Mouse (Mus musculus) forebrain, embryonic 10.5 days (tissue): ENCODE measurements around the gene Drg2. TPM values are rescaled to one million over a fixed set of nuclear protein-coding genes. Genes with fewer than 3 reads are reported as not detected.
"Not testable (repeated sequence)": the region's sequence is repeated elsewhere in the genome, so short reads cannot be mapped to it uniquely, and the experiment has no call there.

Experiments used
- DNase-seq: peaks from one replicate; pipeline ENCODE4 v3.0.0-alpha.2; 2017; ENCODE audit warnings: low spot score; ENCODE audit errors: extremely low spot score
- H3K27ac ChIP-seq: fragments of 300-500 bp; sonication (generic); 2 replicates; pipeline ENCODE4 v1.5.1; 2016; ENCODE audit warnings: mild to moderate bottlenecking
- H3K27me3 ChIP-seq: fragments of 300-500 bp; sonication (generic); 2 replicates; pipeline ENCODE4 v1.6.1; 2016; ENCODE audit warnings: mild to moderate bottlenecking; ENCODE audit not compliant: poor library complexity, severe bottlenecking
- H3K36me3 ChIP-seq: fragments of 300-500 bp; sonication (generic); replicated peaks from 2 replicates; pipeline ENCODE4 v1.6.1; 2016; ENCODE audit warnings: mild to moderate bottlenecking, moderate library complexity
- H3K4me1 ChIP-seq: fragments of 300-500 bp; sonication (generic); 2 replicates; pipeline ENCODE4 v1.6.1; 2016
- H3K4me3 ChIP-seq: fragments of 300-500 bp; sonication (generic); 2 replicates; pipeline ENCODE4 v1.5.1; 2016; ENCODE audit warnings: mild to moderate bottlenecking, moderate library complexity
- H3K9me3 ChIP-seq: fragments of 300-500 bp; sonication (generic); 2 replicates; pipeline ENCODE4 v1.6.1; 2016; ENCODE audit warnings: mild to moderate bottlenecking, moderate library complexity
- WGBS: fragments of 180-500 bp; shearing (Covaris S2); methylation state at CpG from one replicate; pipeline ENCODE4 v1.1.7; 2016; 5-methylcytosine and 5-hydroxymethylcytosine counted together
- polyA plus RNA-seq: library from polyadenylated mRNA; unstranded; fragments of >200 nt; fragmentation: Nextera tagmentation; extraction: Ambion mirVana; gene quantifications from 2 replicates; pipeline ENCODE4 v1.2.1, GENCODE M21; 2016

Drg2 gene
- polyA plus RNA-seq, 1 experiment from 2014 or later: 129 TPM

DNA sequence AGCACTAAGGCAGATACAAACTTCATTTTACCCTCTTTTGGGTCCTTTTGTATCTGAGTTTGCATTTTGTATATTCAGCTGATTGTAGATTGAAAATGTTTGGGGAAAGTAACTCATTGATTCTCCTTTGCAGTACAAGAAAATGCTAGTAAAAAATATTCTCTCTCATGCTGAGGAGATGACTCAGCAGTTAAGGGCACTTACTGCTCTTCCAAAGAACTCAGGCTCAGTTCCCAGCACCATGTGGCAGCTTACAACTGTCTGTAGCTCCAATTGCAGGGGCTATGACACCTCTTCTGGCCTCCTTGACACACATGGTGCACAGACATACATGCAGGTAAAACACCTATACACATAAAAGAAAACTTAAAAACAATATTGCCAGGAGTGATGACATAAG is 20.9 kb upstream of the Drg2 start:
- DNase-seq: no peak
- H3K9me3 ChIP-seq: no peaks in the 10 kb centered on the region
- peaks cover 95% of the 10 kb centered on the region for H3K36me3 ChIP-seq

DNA sequence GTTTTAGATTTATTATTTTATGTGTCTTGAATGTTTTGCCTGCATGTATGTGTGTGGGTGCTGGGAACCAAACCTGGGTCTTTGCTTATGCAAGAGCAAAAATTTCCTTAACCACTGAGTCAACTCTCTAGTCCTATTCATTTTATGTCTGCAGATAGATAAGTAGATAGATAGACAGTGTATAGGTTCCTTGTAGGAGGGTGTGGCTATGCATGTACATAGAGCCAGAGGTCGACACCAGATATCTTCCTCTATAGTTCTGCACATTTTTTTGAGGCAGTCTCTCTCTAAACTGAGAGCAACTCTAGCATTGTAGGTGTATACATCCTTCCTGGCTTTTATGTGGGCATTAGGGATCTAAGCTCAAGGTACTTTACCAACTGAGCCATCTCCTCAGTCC is 19.3 kb upstream of the Drg2 start:
- H3K27me3 ChIP-seq: no peaks in the 10 kb centered on the region
- no peak overlapping the region for H3K27ac ChIP-seq
- no peaks in the 10 kb centered on the region for H3K4me1 ChIP-seq
- peaks cover 97% of the 10 kb centered on the region for H3K36me3 ChIP-seq
- H3K4me3 ChIP-seq: no peak overlapping the region
- WGBS: 100% methylated on average over 1 of the region's 1 CpGs
- H3K9me3 ChIP-seq: no peaks in the 10 kb centered on the region
- DNase-seq: no peak

More for the DNA sequence above, 20.9 kb upstream of the Drg2 start:
- Histone ChIP-seq H3K4me3 (no peak overlapping the region), H3K27ac (no peak overlapping the region), H3K4me1 (no peaks in the 10 kb centered on the region), H3K27me3 (no peaks in the 10 kb centered on the region)

DNA sequence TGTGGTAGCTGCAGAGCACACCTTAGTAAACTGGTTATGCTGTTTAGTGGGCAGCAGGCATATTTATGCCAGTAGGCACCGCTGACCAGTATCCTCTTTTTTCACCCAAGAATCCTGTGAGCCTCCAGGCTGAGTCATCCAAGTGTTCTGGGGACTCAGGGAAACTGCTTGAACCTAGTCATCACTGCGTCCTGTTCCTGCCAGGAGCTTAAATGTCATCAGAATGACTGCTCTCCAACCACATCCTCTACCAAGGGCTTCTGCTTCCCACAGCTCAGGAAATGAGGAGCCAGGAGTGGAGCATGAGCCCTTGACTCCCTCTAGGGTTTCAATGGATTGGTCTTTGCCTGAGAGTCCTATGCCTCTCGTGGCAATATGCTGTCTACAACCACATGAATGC is 17.8 kb upstream of the Drg2 start:
- peaks cover 97% of the 10 kb centered on the region for H3K36me3 ChIP-seq
- WGBS: 91% methylated on average over 3 of the region's 3 CpGs
- H3K4me3 ChIP-seq: no peak overlapping the region
- DNase-seq: no peak
- H3K9me3 ChIP-seq: no peaks in the 10 kb centered on the region
- H3K27ac ChIP-seq: no peak overlapping the region
- H3K4me1 ChIP-seq: no peaks in the 10 kb centered on the region
- no peaks in the 10 kb centered on the region for H3K27me3 ChIP-seq

DNA sequence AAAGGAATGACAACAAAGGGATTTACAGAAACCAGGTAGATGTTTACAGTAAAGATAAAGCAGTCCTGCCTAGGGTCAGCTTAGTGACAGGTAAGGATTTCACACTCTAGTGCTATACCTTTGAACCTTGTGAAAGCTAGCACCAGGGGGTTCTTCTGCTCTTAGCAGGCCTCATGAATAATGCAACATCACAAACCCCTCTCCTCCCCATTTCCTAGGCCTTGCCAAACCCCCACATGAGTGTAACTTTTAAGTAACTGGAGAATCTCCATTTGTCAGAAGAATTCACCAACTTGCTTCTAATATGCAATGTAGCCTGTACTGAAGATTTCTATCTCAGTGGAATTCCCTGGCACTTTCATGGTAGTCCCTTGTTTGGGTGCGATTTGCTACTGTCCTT is 14.8 kb upstream of the Drg2 start:
- not testable (repeated sequence) for DNase-seq, H3K9me3 ChIP-seq, H3K27me3 ChIP-seq, H3K27ac ChIP-seq, H3K4me3 ChIP-seq, H3K4me1 ChIP-seq
- WGBS: 35% methylated on average over 1 of the region's 1 CpGs
- H3K36me3 ChIP-seq: peaks cover 95% of the 10 kb centered on the region

DNA sequence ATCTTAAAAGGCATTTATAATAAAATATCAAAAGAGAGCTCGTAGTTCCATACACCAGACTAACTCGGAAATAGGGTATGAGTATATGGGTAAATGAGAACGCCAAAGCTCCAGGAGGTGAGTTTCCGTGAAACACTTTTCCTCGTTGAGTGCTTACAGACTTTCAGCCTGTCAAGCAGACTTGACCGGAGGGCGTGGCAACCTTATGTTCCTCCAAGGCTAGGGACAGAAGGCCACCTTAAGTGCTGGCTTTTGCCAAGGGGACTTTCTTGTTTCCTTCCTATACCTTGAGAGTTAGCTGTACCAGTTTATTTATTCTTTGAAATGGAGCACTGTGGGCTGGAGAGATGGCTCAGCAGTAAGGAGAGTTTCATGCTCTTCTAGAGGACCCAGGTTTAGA is 14.2 kb upstream of the Drg2 start:
- H3K27me3 ChIP-seq: no peaks in the 10 kb centered on the region
- H3K4me1 ChIP-seq: no peaks in the 10 kb centered on the region
- no peak overlapping the region for H3K27ac ChIP-seq
- 57% methylated on average over 7 of the region's 7 CpGs for WGBS
- no peak overlapping the region for H3K4me3 ChIP-seq
- no peaks in the 10 kb centered on the region for H3K9me3 ChIP-seq
- no peak for DNase-seq
- peaks cover 90% of the 10 kb centered on the region for H3K36me3 ChIP-seq

GRCm38 (mm10) chr11:60442896-60443295 is 11.5 kb upstream of the Drg2 start:
- Histone ChIP-seq H3K27me3 (no peaks in the 10 kb centered on the region), H3K27ac (no peak overlapping the region), H3K9me3 (no peaks in the 10 kb centered on the region), H3K4me1 (no peaks in the 10 kb centered on the region), H3K36me3 (peaks cover 63% of the 10 kb centered on the region), H3K4me3 (no peak overlapping the region)
- no peak for DNase-seq
- WGBS: 87% methylated on average over 6 of the region's 6 CpGs

DNA sequence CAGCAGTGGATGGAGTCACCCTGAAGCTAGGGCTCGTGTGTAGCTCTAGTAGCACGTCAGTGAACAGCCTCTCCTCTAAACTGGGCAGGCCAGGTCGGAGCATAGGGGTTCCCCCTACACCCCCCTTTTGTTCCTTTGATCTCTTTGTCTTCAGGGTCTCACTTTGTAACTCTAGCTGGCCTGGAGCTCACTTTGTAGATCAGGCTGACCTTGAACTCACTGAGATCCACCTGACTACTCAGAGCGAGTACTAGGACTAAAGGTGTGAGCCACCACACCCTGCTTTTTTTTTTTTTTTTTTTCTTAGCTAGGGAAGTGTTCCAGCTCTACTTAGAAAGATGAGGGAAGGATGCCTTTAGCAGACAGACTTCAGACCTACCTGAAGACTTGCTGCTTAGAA is 10.4 kb upstream of the Drg2 start:
- Histone ChIP-seq H3K9me3 (no peaks in the 10 kb centered on the region), H3K36me3 (peaks cover 52% of the 10 kb centered on the region), H3K27ac (no peak overlapping the region), H3K27me3 (no peaks in the 10 kb centered on the region), H3K4me3 (no peak overlapping the region), H3K4me1 (no peaks in the 10 kb centered on the region)
- DNase-seq: no peak
- WGBS: 86% methylated on average over 4 of the region's 4 CpGs

GRCm38 (mm10) chr11:60454745-60455087 is 325 bp downstream of the Drg2 start:
- Histone ChIP-seq H3K4me3 (peak overlapping the region; percentile 87), H3K9me3 (no peaks in the 10 kb centered on the region), H3K4me1 (peaks cover 20% of the 10 kb centered on the region), H3K27me3 (no peaks in the 10 kb centered on the region), H3K27ac (peak overlapping the region; percentile 88), H3K36me3 (peaks cover 41% of the 10 kb centered on the region)
- DNase-seq: no peak
- under 1% methylated on average over 17 of the region's 17 CpGs for WGBS

DNA sequence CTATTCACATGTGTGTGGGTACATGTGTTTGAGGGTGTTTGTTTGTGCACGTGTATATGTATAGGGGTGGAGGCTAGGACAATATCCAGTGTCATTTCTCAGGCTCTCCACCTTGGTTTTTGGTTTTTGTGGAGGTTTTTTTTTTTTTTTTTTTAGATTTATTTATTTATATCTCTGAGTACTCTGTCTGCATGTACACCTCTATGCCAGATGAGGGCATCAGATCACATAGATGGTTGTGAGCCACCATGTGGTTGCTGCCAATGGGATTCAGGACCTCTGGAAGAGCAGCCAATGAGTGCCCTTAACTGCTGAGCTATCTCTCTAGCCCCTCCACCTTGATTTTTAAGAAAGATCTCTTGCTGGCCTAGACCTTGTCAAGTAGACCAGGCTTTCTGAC is 3.6 kb downstream of the Drg2 start:
- peaks cover 73% of the 10 kb centered on the region for H3K36me3 ChIP-seq
- H3K4me3 ChIP-seq: no peak overlapping the region
- DNase-seq: no peak
- 85% methylated on average over 1 of the region's 1 CpGs for WGBS
- no peak overlapping the region for H3K27ac ChIP-seq
- peaks cover 20% of the 10 kb centered on the region for H3K4me1 ChIP-seq
- H3K27me3 ChIP-seq: no peaks in the 10 kb centered on the region
- H3K9me3 ChIP-seq: no peaks in the 10 kb centered on the region

DNA sequence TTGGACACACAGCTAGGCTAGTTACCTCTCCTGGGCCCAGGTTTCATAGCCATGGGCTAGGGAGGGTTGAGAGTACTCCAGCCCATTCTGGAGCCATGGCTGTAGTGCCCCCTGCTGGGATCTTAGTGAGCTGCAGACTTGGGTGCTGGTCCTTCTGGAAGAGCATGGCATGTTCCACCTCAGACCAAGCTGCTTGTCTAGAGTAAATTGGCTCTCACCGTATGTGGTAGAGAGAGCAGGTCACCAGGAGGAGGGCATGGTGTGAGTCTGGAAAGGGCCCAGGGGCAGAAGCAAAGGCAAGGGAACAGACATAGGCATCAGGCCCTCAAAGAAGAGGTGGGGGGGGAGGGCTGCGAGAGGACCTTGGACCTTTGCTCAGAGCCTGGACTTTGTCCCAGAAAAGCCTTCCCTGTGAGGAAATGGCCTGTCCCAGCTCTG is 11.6 kb downstream of the Drg2 start:
- Histone ChIP-seq H3K36me3 (peaks cover 95% of the 10 kb centered on the region), H3K9me3 (no peaks in the 10 kb centered on the region), H3K27ac (no peak overlapping the region), H3K4me3 (no peak overlapping the region), H3K4me1 (no peaks in the 10 kb centered on the region), H3K27me3 (no peaks in the 10 kb centered on the region)
- 92% methylated on average over 2 of the region's 2 CpGs for WGBS
- peak; percentile 29 for DNase-seq

GRCm38 (mm10) chr11:60469039-60469438 is 14.6 kb downstream of the Drg2 start, which contains the start of gene Myo15:
Gene Myo15 (plus strand): TSS chr11:60469339.
- Histone ChIP-seq H3K9me3 (no peaks in the 10 kb centered on the region), H3K27ac (no peak within 1 kb of the TSS), H3K4me3 (no peak within 1 kb of the TSS), H3K36me3 (peaks cover 64% of the 10 kb centered on the region), H3K4me1 (no peaks in the 10 kb centered on the region), H3K27me3 (no peaks in the 10 kb centered on the region)
- 93% methylated on average over 3 of the region's 3 CpGs for WGBS
- no peak for DNase-seq

- no peak for DNase-seq
- no peak overlapping the region for H3K27ac ChIP-seq
- H3K9me3 ChIP-seq: no peaks in the 10 kb centered on the region
- H3K4me3 ChIP-seq: no peak overlapping the region
- WGBS: 86% methylated on average over 9 of the region's 9 CpGs
- H3K27me3 ChIP-seq: no peaks in the 10 kb centered on the region
- peaks cover 47% of the 10 kb centered on the region for H3K36me3 ChIP-seq
- H3K4me1 ChIP-seq: no peaks in the 10 kb centered on the region
Measured at GRCm38 (mm10) chr11:60470743-60471142, 16.4 kb downstream of the Drg2 start.

DNA sequence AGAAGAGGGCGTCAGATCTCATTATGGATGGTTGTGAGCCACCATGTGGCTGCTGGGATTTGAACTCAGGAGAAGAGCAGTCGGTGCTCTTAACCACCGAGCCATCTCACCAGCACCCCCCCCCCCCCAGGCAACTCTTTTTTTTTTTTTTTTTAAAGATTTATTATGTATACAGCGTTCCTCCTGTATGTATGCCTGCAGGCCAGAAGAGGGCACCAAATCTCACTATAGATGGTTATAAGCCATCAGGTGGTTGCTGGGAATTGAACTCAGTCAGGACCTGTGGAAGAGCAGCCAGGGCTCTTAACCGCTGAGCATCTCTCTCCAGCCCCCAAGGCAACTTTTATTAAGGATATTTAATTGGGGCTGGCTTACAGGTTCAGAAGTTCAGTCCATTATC is 20.1 kb downstream of the Drg2 start:
- Histone ChIP-seq H3K27ac (no peak overlapping the region), H3K4me3 (no peak overlapping the region), H3K4me1 (peaks cover 6% of the 10 kb centered on the region; the same call in 1 of the 2 replicates), H3K27me3 (0 out of 2 replicates have a peak, but pooled peaks cover 7% of the 10 kb centered on the region), H3K36me3 (peaks cover 9% of the 10 kb centered on the region), H3K9me3 (no peaks in the 10 kb centered on the region)
- 83% methylated on average over 5 of the region's 5 CpGs for WGBS
- no peak for DNase-seq

DNA sequence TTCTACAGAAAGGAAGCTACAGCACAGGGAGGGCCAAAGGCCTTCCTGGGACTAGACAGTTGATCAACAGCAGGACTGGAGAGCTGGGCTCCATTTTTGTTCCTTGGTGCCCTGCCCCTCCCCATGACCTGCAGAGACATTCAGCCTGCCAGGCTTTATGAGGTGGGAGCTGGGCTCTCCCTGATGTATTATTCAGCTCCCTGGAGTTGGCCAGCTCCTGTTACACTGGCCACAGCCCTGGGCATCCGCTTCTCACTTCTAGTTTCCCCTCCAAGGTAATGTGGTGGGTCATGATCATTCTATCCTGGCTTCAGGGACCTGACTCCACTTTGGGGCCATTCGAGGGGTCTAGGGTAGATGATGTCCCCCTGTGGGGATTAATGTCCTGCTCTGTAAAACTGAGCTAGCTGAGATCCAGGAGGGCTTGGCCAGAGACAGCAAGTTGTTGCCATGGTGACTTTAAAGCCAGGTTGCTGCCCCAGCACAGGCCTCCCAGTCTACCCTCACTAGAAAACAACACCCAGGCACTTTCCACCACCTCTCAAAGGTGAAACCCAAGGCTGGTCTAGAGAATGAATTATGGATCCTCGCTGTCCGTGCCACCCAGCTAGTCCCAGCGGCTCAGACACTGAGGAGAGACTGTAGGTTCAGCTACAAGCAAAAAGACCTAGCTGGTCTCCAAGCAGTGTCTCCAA is 21.4 kb downstream of the Drg2 start:
- DNase-seq: no peak
- H3K36me3 ChIP-seq: no peaks in the 10 kb centered on the region
- 91% methylated on average over 5 of the region's 5 CpGs for WGBS
- no peaks in the 10 kb centered on the region for H3K9me3 ChIP-seq
- peaks cover 6% of the 10 kb centered on the region; the same call in 1 of the 2 replicates for H3K4me1 ChIP-seq
- H3K4me3 ChIP-seq: no peak overlapping the region
- no peak overlapping the region for H3K27ac ChIP-seq
- 0 out of 2 replicates have a peak, but pooled peaks cover 7% of the 10 kb centered on the region for H3K27me3 ChIP-seq
